Mouse (Mus musculus): Measurements from ENCODE around the gene Zp3. TPM values are rescaled to one million over a fixed set of nuclear protein-coding genes. Genes with fewer than 3 reads are reported as not detected.

The Zp3 gene
- total RNA-seq, 2 experiments from 2014 or later = not detected

- no peak for DNase-seq (ENCODE audit: low spot score in 2 of 2)
These were observed 18.8 kb upstream of the Zp3 start for GRCm38 (mm10) chr5:135960909-135961635.

DNA sequence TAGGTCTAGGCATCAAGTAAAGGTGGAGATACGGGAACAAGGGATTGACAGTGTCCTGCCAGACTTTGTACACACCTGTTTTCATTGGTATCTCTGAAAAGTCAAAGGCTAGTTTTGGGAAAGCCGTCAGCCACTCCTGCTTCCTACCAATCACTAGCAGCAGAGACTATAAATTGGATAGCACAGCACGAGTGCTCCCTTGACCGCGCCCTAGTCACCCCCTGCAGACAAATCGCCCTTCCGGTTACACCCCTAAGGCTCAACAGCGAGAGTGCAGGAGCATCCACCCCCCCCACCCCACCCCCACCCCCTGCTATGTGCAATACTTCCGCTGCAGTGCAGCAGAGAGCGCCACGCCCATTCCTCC lies 17.8 kb upstream of the Zp3 start:
- DNase-seq (ENCODE audit: low spot score in 2 of 2) = no peak

GRCm38 (mm10) chr5:135962492-135963279 lies 17.2 kb upstream of the Zp3 start:
- DNase-seq (ENCODE audit: low spot score in 2 of 2) = peak; percentile 87 to 97

GRCm38 (mm10) chr5:135963280-135963627 lies 16.6 kb upstream of the Zp3 start:
- DNase-seq (ENCODE audit: low spot score in 2 of 2) = no peak

GRCm38 (mm10) chr5:135965501-135965930 lies 14.4 kb upstream of the Zp3 start:
- DNase-seq (ENCODE audit: low spot score in 2 of 2) = no peak

GRCm38 (mm10) chr5:135966866-135967265 lies 13.0 kb upstream of the Zp3 start:
- no peak for DNase-seq (ENCODE audit: low spot score in 2 of 2)

DNA sequence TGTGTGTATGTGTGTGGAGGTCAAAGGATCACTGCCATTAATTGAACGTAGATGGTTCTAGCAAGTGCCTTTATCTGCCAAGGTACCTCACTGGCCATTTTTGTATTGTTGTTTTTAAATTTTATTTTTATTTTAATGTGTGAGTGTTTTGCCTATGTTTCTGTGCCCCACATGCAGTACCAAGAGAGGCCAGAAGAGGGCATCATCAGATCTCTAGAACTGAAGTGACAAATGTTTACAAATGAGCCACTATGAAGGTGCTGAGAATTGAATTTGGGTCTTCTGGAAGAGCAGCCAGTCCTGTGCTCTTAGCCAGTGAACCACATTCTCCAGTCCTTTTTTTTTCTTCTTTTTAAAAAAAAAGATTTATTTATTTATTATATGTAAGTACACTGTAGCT lies 11.1 kb upstream of the Zp3 start:
- DNase-seq (ENCODE audit: low spot score in 2 of 2) = no peak

DNA sequence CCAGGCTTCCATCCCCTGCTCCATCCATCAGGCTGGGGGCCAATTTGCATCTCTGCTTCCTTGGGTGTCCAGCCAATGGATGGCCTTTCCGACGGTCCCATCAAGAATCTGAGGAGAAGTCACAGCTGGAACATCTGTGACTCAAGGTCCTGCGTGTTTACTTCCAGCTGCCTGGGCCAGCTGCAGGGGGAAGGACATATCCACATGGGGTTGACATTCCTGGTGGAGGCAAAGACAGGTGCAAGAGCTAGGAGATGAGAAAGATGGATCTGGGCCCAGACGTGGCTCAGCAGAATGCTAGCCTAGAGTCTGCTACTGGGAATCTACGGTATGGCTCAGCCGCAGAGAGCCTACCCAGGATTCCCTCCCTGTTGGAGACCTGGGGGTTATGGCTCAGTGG lies 9.7 kb upstream of the Zp3 start:
- no peak for DNase-seq (ENCODE audit: low spot score in 2 of 2)

- no peak for DNase-seq (ENCODE audit: low spot score in 2 of 2)
These were observed 8.0 kb upstream of the Zp3 start for GRCm38 (mm10) chr5:135971876-135972275.

- DNase-seq (ENCODE audit: low spot score in 2 of 2) = no peak
These were observed 5.5 kb upstream of the Zp3 start, which contains the start of gene Ssc4d for GRCm38 (mm10) chr5:135974365-135974764. Ssc4d (minus strand) TSS chr5:135974531.

DNA sequence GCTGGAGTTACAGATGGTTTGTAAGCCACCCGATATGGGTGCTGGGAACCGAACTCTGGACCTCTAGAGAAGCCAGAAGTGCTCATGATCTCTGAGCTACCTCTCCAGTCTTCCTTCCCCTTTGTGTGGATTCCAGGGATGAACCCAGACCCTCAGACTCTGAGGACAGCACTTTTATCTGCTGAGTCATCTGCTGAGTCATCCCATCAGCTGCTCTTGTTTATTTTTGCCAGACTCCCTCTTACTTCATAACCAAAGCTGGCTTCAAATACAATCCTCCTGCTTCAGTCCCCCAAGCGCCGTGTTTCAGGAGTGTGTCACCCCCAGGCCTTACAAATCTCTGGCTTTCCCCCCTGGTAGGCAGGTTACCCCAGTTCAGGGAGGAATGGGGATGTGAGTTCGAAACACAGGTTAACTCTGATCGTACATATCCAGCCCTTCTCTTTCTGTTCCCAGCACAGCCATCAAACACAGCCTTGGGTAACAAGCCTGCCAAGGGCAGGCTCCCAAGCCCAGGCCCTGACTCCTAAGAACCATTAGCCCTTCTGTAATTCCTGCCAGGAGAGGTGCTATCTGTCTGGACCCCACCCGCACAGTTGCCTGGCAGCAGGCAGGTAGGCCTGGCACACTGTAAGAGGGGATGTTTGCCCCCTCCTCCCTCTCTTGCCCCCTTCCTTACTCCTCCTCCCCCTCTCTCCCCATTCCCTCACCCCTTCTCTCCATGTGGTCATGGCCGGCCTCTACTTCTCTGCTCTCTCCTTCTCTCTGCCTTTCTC lies 3.8 kb upstream of the Zp3 start:
- no peak for DNase-seq (ENCODE audit: low spot score in 2 of 2)

GRCm38 (mm10) chr5:135979381-135979780 lies 518 bp upstream of the Zp3 start:
- DNase-seq (ENCODE audit: low spot score in 2 of 2) = no peak

DNA sequence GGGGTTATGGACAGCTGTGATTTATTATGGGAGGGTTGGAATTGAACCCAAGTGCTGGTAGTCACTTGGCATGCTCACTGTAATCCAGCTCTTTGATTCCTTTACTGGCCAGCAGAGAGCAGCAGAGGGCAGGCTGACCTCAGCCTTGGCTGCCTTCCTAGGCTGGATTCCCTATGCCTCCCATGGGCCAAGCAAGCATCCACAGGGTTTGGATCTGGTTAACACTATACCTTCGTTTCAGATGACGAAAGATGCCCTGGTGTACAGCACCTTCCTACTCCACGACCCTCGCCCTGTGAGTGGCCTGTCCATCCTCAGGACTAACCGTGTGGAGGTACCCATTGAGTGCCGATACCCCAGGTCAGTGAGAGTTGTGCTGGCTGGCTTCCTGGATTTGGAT lies 2.5 kb downstream of the Zp3 start:
- DNase-seq (ENCODE audit: low spot score in 2 of 2) = peak; percentile 52 to 69

GRCm38 (mm10) chr5:135984546-135985044 lies 4.7 kb downstream of the Zp3 start:
- no peak for DNase-seq (ENCODE audit: low spot score in 2 of 2)

- DNase-seq (ENCODE audit: low spot score in 2 of 2) = no peak
These were observed 7.3 kb downstream of the Zp3 start for GRCm38 (mm10) chr5:135987248-135987647.

DNA sequence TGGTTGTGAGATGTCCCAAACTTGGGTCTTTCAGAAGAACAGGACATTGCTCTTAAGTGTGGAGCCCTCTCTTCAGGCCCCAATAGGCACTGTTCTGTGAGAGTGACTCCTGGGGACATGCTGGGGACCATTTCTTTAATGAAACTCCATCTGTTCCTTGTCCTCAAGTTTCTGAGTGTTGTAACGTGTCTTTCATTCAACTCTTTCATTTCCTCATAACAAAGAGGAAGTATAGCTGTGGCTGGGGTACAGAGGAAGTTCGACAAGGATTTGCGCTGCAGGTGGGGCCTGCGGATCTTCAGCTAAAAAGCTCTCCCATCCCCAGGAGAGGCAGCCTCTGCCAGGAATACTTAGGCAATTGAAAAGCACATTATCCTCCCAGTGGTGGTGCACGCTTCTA lies 10.7 kb downstream of the Zp3 start:
- no peak for DNase-seq (ENCODE audit: low spot score in 2 of 2)

DNA sequence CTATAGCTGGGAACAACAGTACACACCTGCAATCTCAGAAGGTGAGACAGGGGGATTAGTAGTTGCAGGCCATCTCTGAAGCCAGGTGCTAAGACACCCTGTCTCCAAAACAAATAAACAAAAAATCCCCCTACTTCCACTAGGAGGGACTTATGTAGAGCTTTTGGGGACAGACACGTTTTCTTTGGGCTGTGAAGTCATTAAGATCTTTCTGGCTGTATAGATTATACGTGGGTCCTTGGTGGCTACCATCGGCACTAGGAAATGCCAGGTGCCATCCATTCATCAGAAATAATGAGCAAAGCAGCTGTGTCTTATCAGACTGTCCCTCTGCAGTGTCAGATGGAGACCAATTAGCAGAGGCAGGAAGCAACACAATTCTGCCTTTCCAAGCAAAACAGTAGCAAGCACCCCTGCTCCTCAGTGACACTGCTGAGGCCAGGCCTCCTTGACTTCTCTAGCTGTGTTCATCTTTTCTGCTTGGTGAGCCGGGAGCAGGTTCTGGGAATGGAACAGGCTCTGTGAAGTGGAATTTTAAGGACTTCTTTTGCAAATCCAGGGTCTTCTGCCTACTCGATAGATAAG lies 13.6 kb downstream of the Zp3 start:
- DNase-seq (ENCODE audit: low spot score in 2 of 2) = no peak

- DNase-seq (ENCODE audit: low spot score in 2 of 2) = no peak
These were observed 14.4 kb downstream of the Zp3 start for GRCm38 (mm10) chr5:135994335-135994724.

DNA sequence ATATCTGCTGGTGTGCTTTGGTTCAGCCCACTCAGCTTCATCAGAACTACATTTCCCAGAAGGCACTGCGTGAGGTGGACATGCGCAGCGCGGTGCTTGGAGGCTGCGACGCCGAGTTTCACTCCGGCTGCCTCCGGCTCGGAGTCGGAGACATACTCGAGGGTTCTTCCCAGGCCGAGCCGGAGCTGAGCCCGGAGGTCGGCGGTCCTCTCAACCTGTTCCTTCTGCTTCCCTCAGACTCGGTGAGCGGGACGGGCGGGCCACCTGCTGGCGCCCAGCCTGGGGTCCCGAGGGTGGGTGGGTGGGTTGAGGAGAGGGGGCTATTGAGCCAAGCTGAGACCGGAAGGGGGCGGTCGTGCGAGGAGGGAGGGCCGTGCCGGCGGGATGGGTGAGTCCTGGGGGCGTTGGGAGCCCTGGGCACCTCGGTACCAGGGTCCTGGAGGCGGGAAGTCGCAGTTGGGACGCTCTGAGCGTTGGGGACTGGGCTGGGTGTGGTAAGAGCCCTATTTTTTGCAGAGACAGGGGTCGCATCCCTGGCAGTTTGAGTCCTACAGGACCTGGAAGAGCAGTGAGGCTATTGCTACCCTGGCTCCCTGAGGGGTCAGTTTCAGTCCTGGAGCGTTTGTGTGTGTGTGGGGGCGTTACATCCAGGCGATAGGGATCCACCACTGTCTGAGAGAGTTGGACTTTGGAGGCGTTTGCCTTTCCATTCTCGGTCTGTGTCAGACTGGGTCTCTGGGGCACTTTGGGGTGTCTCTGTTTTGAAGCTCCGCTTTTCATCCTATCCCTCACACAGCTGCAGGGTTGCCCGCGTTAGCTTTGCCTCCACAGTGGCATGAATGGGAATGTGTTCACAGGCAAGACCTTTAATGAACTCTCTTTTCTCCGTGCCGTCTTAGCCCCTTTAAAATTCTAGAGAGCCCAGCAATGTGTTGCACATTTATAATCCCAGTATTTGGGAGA lies 15.1 kb downstream of the Zp3 start, which contains the start of gene Dtx2:
TSS of gene Dtx2 (plus strand) at position 76 of the 963 bp plus-strand sequence.
- DNase-seq (ENCODE audit: low spot score in 2 of 2) = peak; percentile 79 to 89

GRCm38 (mm10) chr5:135996162-135996561 lies 16.3 kb downstream of the Zp3 start:
- DNase-seq (ENCODE audit: low spot score in 2 of 2) = no peak

All from gastrocnemius, postnatal 4 days (tissue).